Mouse (Mus musculus): ENCODE results near the gene Rexo4. TPM values are rescaled to one million over a fixed set of nuclear protein-coding genes. Genes with fewer than 3 reads are reported as not detected.

Gene Rexo4
- polyA plus RNA-seq, 1 experiment from 2014 or later, result 41.5 TPM

- H3K9me3 ChIP-seq (ENCODE audit: control insufficient read depth, low read length), result no peaks in the 10 kb centered on the region
- H3K4me2 ChIP-seq (ENCODE audit: low read depth, low read length), result no peak overlapping the region
- H3K9ac ChIP-seq (ENCODE audit: low read length), result no peak overlapping the region
- peaks cover 33% of the 10 kb centered on the region for H3K4me1 ChIP-seq (replicated peaks; ENCODE audit: control insufficient read depth, insufficient read depth, low read length)
- ATAC-seq (ENCODE audit: low read depth), result no peak
- H3K4me3 ChIP-seq (ENCODE audit: low read length), result no peak overlapping the region
- peaks cover 33% of the 10 kb centered on the region for H3K36me3 ChIP-seq (ENCODE audit: control insufficient read depth, insufficient read depth, low read length)
- H3K27ac ChIP-seq (ENCODE audit: low read length), result no peak overlapping the region
- no peaks in the 10 kb centered on the region for H3K27me3 ChIP-seq (ENCODE audit: control insufficient read depth, insufficient read depth, low read depth, low read length)
- 49% methylated on average over 8 of the region's 8 CpGs for WGBS
These were observed 49.8 kb downstream of the Rexo4 start for GRCm38 (mm10) chr2:26914148-26914941.

GRCm38 (mm10) chr2:26913416-26914147 lies 50.6 kb downstream of the Rexo4 start:
- WGBS, result 79% methylated on average over 17 of the region's 17 CpGs
- no peaks in the 10 kb centered on the region for H3K9me3 ChIP-seq (ENCODE audit: control insufficient read depth, low read length)
- peaks cover 39% of the 10 kb centered on the region for H3K4me1 ChIP-seq (replicated peaks; ENCODE audit: control insufficient read depth, insufficient read depth, low read length)
- H3K27ac ChIP-seq (ENCODE audit: low read length), result no peak overlapping the region
- no peak overlapping the region for H3K4me2 ChIP-seq (ENCODE audit: low read depth, low read length)
- H3K36me3 ChIP-seq (ENCODE audit: control insufficient read depth, insufficient read depth, low read length), result peaks cover 25% of the 10 kb centered on the region
- H3K9ac ChIP-seq (ENCODE audit: low read length), result no peak overlapping the region
- H3K27me3 ChIP-seq (ENCODE audit: control insufficient read depth, insufficient read depth, low read depth, low read length), result no peaks in the 10 kb centered on the region
- no peak for ATAC-seq (ENCODE audit: low read depth)
- no peak overlapping the region for H3K4me3 ChIP-seq (ENCODE audit: low read length)

- no peak for ATAC-seq (ENCODE audit: low read depth)
- Histone ChIP-seq H3K36me3 (ENCODE audit: control insufficient read depth, insufficient read depth, low read length) (peaks cover 32% of the 10 kb centered on the region), H3K4me2 (ENCODE audit: low read depth, low read length) (peak overlapping the region; percentile 95), H3K9ac (ENCODE audit: low read length) (peak overlapping the region; percentile 90), H3K9me3 (ENCODE audit: control insufficient read depth, low read length) (no peaks in the 10 kb centered on the region), H3K27me3 (ENCODE audit: control insufficient read depth, insufficient read depth, low read depth, low read length) (no peaks in the 10 kb centered on the region), H3K4me1 (replicated peaks; ENCODE audit: control insufficient read depth, insufficient read depth, low read length) (peaks cover 33% of the 10 kb centered on the region), H3K4me3 (ENCODE audit: low read length) (peak overlapping the region; percentile 75), H3K27ac (ENCODE audit: low read length) (no peak overlapping the region)
- WGBS, result 64% methylated on average over 5 of the region's 5 CpGs
These were observed 51.9 kb downstream of the Rexo4 start for GRCm38 (mm10) chr2:26912253-26912770.

- Histone ChIP-seq H3K27ac (ENCODE audit: low read length) (peak overlapping the region; percentile 79), H3K36me3 (ENCODE audit: control insufficient read depth, insufficient read depth, low read length) (peaks cover 43% of the 10 kb centered on the region), H3K4me2 (ENCODE audit: low read depth, low read length) (peak overlapping the region; percentile 95), H3K27me3 (ENCODE audit: control insufficient read depth, insufficient read depth, low read depth, low read length) (no peaks in the 10 kb centered on the region), H3K4me1 (replicated peaks; ENCODE audit: control insufficient read depth, insufficient read depth, low read length) (peaks cover 27% of the 10 kb centered on the region), H3K9ac (ENCODE audit: low read length) (peak overlapping the region; percentile 90), H3K9me3 (ENCODE audit: control insufficient read depth, low read length) (no peaks in the 10 kb centered on the region), H3K4me3 (ENCODE audit: low read length) (peak overlapping the region; percentile 75)
- 0% methylated on average over 34 of the region's 37 CpGs for WGBS
- peak; percentile 45 for ATAC-seq (ENCODE audit: low read depth)
These were observed 53.0 kb downstream of the Rexo4 start for GRCm38 (mm10) chr2:26910994-26911765.

GRCm38 (mm10) chr2:26910124-26910993 lies 53.8 kb downstream of the Rexo4 start, which contains the start of the genes Med22 and Rpl7a:
TSS of gene Med22 (minus strand) at chr2:26910677.
TSS of gene Rpl7a (plus strand) at chr2:26910764.
- H3K4me3 ChIP-seq (ENCODE audit: low read length), result peak within 1 kb of the TSS; percentile 75
- peak within 1 kb of the TSS; percentile 88 for H3K27ac ChIP-seq (ENCODE audit: low read length)
- H3K4me2 ChIP-seq (ENCODE audit: low read depth, low read length), result peak within 1 kb of the TSS; percentile 95
- H3K4me1 ChIP-seq (replicated peaks; ENCODE audit: control insufficient read depth, insufficient read depth, low read length), result peaks cover 25% of the 10 kb centered on the region
- under 1% methylated on average over 74 of the region's 74 CpGs for WGBS
- peaks cover 47% of the 10 kb centered on the region for H3K36me3 ChIP-seq (ENCODE audit: control insufficient read depth, insufficient read depth, low read length)
- H3K9me3 ChIP-seq (ENCODE audit: control insufficient read depth, low read length), result no peaks in the 10 kb centered on the region
- peak; percentile 96 for ATAC-seq (ENCODE audit: low read depth)
- no peaks in the 10 kb centered on the region for H3K27me3 ChIP-seq (ENCODE audit: control insufficient read depth, insufficient read depth, low read depth, low read length)
- H3K9ac ChIP-seq (ENCODE audit: low read length), result peak within 1 kb of the TSS; percentile 91

- Histone ChIP-seq H3K27ac (ENCODE audit: low read length) (peak overlapping the region; percentile 88; the same call in 1 of the 2 replicates), H3K4me2 (ENCODE audit: low read depth, low read length) (peak overlapping the region; percentile 76), H3K9me3 (ENCODE audit: control insufficient read depth, low read length) (no peaks in the 10 kb centered on the region), H3K27me3 (ENCODE audit: control insufficient read depth, insufficient read depth, low read depth, low read length) (no peaks in the 10 kb centered on the region), H3K4me3 (ENCODE audit: low read length) (peak overlapping the region; percentile 75), H3K36me3 (ENCODE audit: control insufficient read depth, insufficient read depth, low read length) (peaks cover 47% of the 10 kb centered on the region), H3K9ac (ENCODE audit: low read length) (peak overlapping the region; percentile 91), H3K4me1 (replicated peaks; ENCODE audit: control insufficient read depth, insufficient read depth, low read length) (peaks cover 20% of the 10 kb centered on the region)
- ATAC-seq (ENCODE audit: low read depth), result no peak
These were observed 54.8 kb downstream of the Rexo4 start for GRCm38 (mm10) chr2:26909387-26909784.

GRCm38 (mm10) chr2:26908710-26909386 lies 55.3 kb downstream of the Rexo4 start:
- Histone ChIP-seq H3K27me3 (ENCODE audit: control insufficient read depth, insufficient read depth, low read depth, low read length) (no peaks in the 10 kb centered on the region), H3K4me2 (ENCODE audit: low read depth, low read length) (peak overlapping the region; percentile 76), H3K36me3 (ENCODE audit: control insufficient read depth, insufficient read depth, low read length) (peaks cover 43% of the 10 kb centered on the region), H3K4me3 (ENCODE audit: low read length) (peak overlapping the region; percentile 75), H3K9me3 (ENCODE audit: control insufficient read depth, low read length) (no peaks in the 10 kb centered on the region), H3K27ac (ENCODE audit: low read length) (no peak overlapping the region), H3K4me1 (replicated peaks; ENCODE audit: control insufficient read depth, insufficient read depth, low read length) (peaks cover 22% of the 10 kb centered on the region), H3K9ac (ENCODE audit: low read length) (peak overlapping the region; percentile 91)
- no peak for ATAC-seq (ENCODE audit: low read depth)
- WGBS, result 68% methylated on average over 18 of the region's 18 CpGs

- peaks cover 27% of the 10 kb centered on the region for H3K36me3 ChIP-seq (ENCODE audit: control insufficient read depth, insufficient read depth, low read length)
- no peak for ATAC-seq (ENCODE audit: low read depth)
- no peaks in the 10 kb centered on the region for H3K27me3 ChIP-seq (ENCODE audit: control insufficient read depth, insufficient read depth, low read depth, low read length)
- WGBS, result 30% methylated on average over 4 of the region's 4 CpGs
- H3K4me1 ChIP-seq (replicated peaks; ENCODE audit: control insufficient read depth, insufficient read depth, low read length), result peaks cover 24% of the 10 kb centered on the region
- H3K27ac ChIP-seq (ENCODE audit: low read length), result no peak overlapping the region
- H3K9ac ChIP-seq (ENCODE audit: low read length), result no peak overlapping the region
- H3K4me2 ChIP-seq (ENCODE audit: low read depth, low read length), result no peak overlapping the region
- no peaks in the 10 kb centered on the region for H3K9me3 ChIP-seq (ENCODE audit: control insufficient read depth, low read length)
- no peak overlapping the region for H3K4me3 ChIP-seq (ENCODE audit: low read length)
These were observed 57.1 kb downstream of the Rexo4 start for GRCm38 (mm10) chr2:26907109-26907508.

Data from lung, embryonic 16.5 days (tissue).